Mouse (Mus musculus) right cerebral cortex, postnatal 10 days (tissue): ENCODE measurements around the gene Sipa1l1.
"Not testable (repeated sequence)": the region's sequence is repeated elsewhere in the genome, so short reads cannot be mapped to it uniquely, and the experiment has no call there.

ENCODE experiments used
- DNase-seq, 2 experiments: peaks; one replicate each; pipeline ENCODE4 v3.0.0; 2021; ENCODE audit warnings: low spot score in 2 of 2

Gene Sipa1l1

DNA sequence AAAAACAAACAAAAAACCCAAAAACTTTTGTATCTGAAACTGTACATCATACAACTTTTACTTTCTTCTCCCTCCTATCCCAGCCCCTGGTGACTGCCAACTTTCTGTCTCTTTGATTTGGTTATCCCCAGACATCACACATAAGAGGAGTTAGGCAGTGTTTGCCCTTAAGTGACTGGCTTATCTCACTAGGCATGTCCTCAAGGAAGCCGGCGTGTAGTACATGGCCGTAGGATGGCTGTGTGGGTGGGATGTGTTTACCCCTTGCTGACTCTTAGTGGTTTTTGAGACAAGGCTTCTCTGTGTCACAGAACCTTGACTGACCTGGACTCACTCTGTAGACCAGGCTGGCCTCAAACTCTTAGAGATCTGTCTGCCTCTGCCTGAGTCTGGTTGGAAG, 6.6 kb downstream of the Sipa1l1 start:
- no peak for DNase-seq

- DNase-seq = no peak
These were observed 9.5 kb downstream of the Sipa1l1 start for GRCm38 (mm10) chr12:82178636-82179035.

DNA sequence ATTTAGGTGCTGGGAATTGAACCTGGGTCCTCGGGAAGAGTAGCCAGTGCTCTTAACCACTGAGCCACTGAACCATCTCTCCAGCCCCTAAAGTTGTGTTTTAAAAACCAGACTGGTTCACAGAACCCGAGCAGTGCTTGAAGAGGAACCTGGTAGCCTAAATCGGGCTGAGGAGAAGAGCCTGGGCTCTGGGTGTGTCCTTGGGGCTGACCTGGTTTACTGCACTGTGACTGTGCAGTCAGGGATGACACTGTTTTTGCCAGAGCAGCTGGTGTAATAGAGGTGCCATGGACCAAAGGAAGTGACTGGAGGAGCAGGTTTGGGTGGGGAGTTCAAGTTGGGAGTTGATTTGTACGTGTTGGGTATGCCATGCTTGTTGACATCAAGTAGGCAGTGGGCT, 10.5 kb downstream of the Sipa1l1 start:
- no peak for DNase-seq

- not testable (repeated sequence) for DNase-seq
These were observed 17.0 kb downstream of the Sipa1l1 start for GRCm38 (mm10) chr12:82186156-82186555.

GRCm38 (mm10) chr12:82186740-82187139, 17.6 kb downstream of the Sipa1l1 start:
- DNase-seq = peak in 1 of 2 experiments; percentile 3

- DNase-seq = peak in 1 of 2 experiments; percentile 8
These were observed 18.2 kb downstream of the Sipa1l1 start for GRCm38 (mm10) chr12:82187178-82187839.

DNA sequence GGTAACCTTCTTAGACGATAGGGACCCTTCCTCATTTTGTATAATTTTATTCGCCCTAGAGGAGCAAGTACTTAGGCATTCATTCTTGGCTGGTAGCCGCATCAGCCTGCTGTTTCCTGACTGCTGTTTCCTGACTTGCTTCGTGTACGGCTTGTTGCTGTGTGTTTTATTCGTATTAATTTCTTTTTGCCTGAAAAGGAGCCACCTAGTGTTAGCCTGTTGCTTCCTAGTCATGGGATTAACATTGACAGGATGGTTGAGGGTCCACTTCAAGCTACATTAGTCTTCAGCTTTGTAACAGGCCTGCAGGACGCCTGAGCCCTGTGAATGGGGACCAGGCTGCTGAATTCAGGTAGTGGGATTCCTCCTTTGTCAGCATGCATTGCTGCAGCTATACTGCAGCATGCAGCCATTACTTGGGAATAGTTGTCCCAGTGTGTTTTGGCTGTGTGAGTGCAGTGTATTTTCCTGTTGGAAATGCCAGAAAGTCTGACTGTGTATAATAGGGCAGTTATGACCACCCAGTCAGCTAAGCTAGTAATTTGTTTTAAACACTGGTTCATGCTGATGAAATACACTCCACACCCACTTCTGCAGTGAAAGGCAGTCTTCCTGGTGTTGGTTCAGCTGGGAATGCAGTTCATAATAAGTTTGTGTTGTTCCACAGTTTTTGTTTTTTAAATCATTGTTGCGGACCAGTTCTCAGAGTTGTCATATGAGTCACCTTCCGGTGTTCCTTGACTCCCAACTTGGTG, 19.4 kb downstream of the Sipa1l1 start:
- peak in 1 of 2 experiments; percentile 16 for DNase-seq

- peak in 1 of 2 experiments; percentile 12 for DNase-seq
These were observed 20.1 kb downstream of the Sipa1l1 start for GRCm38 (mm10) chr12:82189076-82189675.

GRCm38 (mm10) chr12:82189715-82190581, 20.8 kb downstream of the Sipa1l1 start:
- DNase-seq = peak in 1 of 2 experiments; percentile 20

GRCm38 (mm10) chr12:82190582-82190965, 21.5 kb downstream of the Sipa1l1 start:
- peak in 1 of 2 experiments; percentile 17 for DNase-seq

DNA sequence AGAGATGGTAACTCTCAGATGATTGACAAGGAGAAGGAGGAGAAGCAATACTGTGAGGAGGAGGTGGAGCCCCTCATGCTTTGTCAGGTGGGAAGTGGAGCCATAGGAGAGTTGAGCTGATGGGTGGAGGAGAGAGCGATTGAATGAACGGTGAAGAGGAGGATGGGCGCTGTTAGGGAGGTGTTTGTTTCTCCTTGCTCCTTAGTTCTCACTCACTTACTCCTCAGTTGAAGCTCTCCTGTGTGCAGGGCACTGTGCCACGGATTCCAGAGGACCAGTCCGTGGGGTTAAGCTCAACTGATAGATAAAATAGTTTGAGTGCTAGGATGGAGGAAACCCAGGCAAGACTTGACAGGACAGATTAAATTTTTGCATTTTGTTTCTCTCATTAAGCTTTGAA, 22.6 kb downstream of the Sipa1l1 start:
- peak in 1 of 2 experiments; percentile 14 for DNase-seq

GRCm38 (mm10) chr12:82192641-82193054, 23.5 kb downstream of the Sipa1l1 start:
- DNase-seq = no peak

GRCm38 (mm10) chr12:82193476-82193875, 24.4 kb downstream of the Sipa1l1 start:
- DNase-seq = peak in 1 of 2 experiments; percentile 6

DNA sequence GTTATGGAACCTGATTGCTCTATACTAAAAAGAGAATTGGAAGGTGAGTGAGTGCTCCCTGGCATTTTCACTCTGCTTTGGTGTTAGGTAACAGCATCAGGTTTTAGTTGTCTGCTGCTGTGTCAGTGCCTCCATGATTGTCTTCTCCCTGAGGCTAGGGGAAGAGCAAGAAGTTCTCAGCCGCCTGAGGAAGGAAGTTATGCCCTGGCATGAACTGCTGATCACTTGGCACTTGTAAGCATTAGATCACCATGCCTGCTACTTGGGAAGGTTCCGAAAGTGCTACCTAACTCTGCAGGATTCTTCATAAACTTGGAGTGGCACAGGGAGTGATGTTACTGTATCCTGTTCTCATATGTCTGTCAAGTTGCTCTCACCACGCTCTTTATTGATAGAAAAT, 25.8 kb downstream of the Sipa1l1 start:
- DNase-seq = peak in 1 of 2 experiments; percentile 17

DNA sequence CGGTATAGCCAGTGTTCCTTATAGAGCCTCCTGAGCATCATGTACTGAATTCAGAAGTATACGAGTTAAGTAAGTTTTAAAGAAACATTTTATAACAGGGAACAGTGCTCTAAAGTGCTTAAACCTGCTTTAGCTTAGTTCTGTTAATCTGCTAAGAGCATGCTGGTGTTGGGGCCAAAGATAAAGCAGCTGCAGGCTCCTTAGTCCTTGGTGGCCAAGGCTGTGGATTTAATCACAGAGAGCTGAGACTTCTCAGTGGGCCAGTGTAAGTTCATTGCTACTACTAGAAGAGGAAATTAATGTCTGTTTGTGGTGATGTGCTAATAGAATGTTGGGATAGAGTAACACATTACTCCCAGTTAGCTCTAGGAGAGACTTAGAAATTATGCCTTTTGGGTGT, 27.1 kb downstream of the Sipa1l1 start:
- DNase-seq = peak in 1 of 2 experiments; percentile 4

DNA sequence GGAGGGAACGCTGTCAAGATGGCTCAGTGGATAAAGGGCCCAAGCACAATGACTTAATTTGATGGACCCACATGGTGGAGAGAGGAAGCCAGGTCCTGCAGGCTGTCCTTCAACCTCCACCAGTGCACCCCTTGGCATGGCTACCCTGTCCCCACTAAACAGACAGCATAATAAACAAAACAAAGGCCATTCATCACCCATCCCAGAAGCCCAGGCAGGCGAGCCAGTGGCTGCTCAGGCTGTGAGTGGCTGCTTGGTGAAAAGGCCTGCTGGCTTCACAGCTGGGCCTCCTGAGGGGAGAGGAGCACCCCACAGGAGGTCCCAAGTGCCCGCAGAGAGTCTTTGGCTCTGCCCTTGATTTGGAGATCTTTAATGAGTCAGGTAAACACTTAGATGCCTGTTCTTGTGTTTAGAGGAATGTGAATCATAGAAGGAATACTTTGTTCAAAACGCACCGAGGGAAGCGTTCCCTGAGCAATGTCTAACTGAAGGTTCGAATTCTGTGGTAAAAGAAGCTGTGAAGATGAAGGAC, 27.6 kb downstream of the Sipa1l1 start:
- peak in 1 of 2 experiments; percentile 21 for DNase-seq

DNA sequence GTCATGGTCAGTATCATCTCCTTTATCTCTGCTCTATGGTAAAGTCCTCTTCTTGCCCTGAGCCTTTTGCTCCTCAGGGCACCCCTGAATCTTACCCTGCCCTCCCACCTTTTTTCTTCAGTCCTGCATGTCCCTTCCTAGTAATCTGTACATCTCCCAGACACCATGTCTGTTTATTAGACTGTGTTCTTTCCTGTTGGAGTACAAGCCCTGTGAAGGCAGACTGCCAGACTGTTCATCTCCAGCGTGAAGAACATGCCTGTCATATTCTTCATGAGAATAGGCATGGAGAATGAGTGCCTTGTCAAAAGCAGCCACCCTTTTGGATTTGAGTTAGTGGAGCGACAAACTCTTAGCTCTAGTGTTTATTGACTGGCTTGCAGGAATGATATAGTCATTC, 28.1 kb downstream of the Sipa1l1 start:
- peak in 1 of 2 experiments; percentile 16 for DNase-seq

GRCm38 (mm10) chr12:82199286-82199685, 30.2 kb downstream of the Sipa1l1 start:
- DNase-seq = peak in 1 of 2 experiments; percentile 8

GRCm38 (mm10) chr12:82204106-82204505, 35.0 kb downstream of the Sipa1l1 start:
- no peak for DNase-seq

DNA sequence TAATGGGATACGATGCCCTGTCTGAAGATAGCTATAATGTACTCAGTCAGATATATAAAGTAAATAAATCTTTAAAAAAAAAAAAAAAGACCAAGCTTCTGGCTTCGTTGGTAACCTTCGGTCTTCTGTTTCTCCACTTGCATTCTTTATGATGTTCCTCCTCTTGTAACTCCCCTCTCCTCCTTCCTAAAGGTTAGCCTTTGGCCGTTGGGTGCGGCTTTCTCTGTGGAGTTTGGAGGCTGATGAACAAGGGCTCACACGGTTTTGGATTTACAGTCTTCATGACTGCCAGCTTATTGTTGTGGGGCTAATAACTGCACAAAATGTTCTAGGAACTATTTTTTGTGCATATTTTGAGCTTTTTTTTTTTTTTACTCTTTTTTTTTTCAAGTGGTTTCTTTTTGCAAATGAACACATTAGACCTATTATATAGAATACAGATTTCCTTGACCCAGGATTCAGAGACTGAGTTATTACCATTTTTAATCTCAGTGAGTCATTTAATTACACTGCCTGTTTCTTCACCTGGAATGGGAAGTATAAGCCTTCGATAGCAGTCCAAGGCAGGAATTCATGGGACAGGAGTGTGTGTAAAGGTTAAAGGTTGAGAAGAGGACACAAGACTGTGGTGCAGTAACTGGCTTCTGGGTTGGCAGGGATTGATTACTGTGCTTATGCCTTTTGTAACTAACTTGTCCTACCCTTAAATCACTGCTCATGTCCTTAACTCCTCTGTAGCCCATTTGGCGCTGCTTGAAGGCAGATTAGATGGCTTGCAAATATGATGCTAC, 37.9 kb downstream of the Sipa1l1 start:
- DNase-seq = no peak

- DNase-seq = no peak
These were observed 38.9 kb downstream of the Sipa1l1 start for GRCm38 (mm10) chr12:82208046-82208445.
